Mouse (Mus musculus) lung, adult 2 months (tissue): ENCODE data around the gene Tet3. TPM values are rescaled to one million over a fixed set of nuclear protein-coding genes. Genes with fewer than 3 reads are reported as not detected.

Experiments used
- DNase-seq: peaks from one replicate; pipeline ENCODE4 v3.0.0; 2022
- H3K4me1 ChIP-seq: fragments of 200-500 bp; 2 replicates; pipeline ENCODE4 v1.6.1; 2011; ENCODE audit warnings: low read length; ENCODE audit not compliant: control insufficient read depth, insufficient read depth
- H3K4me3 ChIP-seq: fragments of 200-500 bp; replicated peaks from 2 replicates; pipeline ENCODE3; 2011; ENCODE audit warnings: low read depth, mild to moderate bottlenecking, control low read depth, low read length; ENCODE audit errors: extremely low read depth
- CTCF ChIP-seq: fragments of 200-500 bp; IDR thresholded peaks from 2 replicates; pipeline ENCODE4 v1.5.1; 2011; ENCODE audit warnings: mild to moderate bottlenecking, low read length, control low read depth; ENCODE audit not compliant: insufficient read depth
- POLR2A ChIP-seq: fragments of 200-500 bp; IDR thresholded peaks from 2 replicates; pipeline ENCODE4 v1.6.1; 2011; ENCODE audit warnings: low read depth, mild to moderate bottlenecking, control low read depth, low read length, borderline replicate concordance; ENCODE audit errors: extremely low read depth
- WGBS: fragments of 180-500 bp; shearing (Covaris S2); methylation state at CpG from one replicate; pipeline ENCODE4 v1.1.7; 2018; 5-methylcytosine and 5-hydroxymethylcytosine counted together
- polyA plus RNA-seq: library from polyadenylated mRNA; depleted of rRNA; stranded (reverse); fragments of >200 nt; gene quantifications from 2 replicates; pipeline ENCODE4 v1.2.3, GENCODE M21; 2012

Tet3 gene
- polyA plus RNA-seq, 1 experiment, result 22.4 TPM

- DNase-seq, result no peak
- whole genome bisulfite sequencing, result 64% methylated on average over 2 of the region's 2 CpGs
- TF ChIP-seq CTCF, result no peak
- TF ChIP-seq POLR2A, result no peak
- H3K4me3 ChIP-seq, result no peak overlapping the region
- H3K4me1 ChIP-seq, result peaks cover 42% of the 10 kb centered on the region
Observed at GRCm38 (mm10) chr6:83417104-83417502, 41.8 kb downstream of the Tet3 start.

GRCm38 (mm10) chr6:83416261-83417103 lies 42.4 kb downstream of the Tet3 start:
- WGBS, result 16% methylated on average over 3 of the region's 3 CpGs
- peaks cover 40% of the 10 kb centered on the region for H3K4me1 ChIP-seq
- TF ChIP-seq POLR2A (no peak), CTCF (no peak)
- no peak for DNase-seq
- no peak overlapping the region for H3K4me3 ChIP-seq

- 49% methylated on average over 12 of the region's 12 CpGs for WGBS
- no peak overlapping the region for H3K4me3 ChIP-seq
- H3K4me1 ChIP-seq, result peaks cover 41% of the 10 kb centered on the region
- DNase-seq, result no peak
- no peak for TF ChIP-seq POLR2A
- no peak for TF ChIP-seq CTCF
Observed at GRCm38 (mm10) chr6:83415356-83415940, 43.4 kb downstream of the Tet3 start.

- TF ChIP-seq CTCF (no peak), POLR2A (no peak)
- WGBS, result 71% methylated on average over 9 of the region's 9 CpGs
- Histone ChIP-seq H3K4me1 (peaks cover 46% of the 10 kb centered on the region), H3K4me3 (no peak overlapping the region)
- DNase-seq, result no peak
Observed at GRCm38 (mm10) chr6:83414601-83415355, 44.1 kb downstream of the Tet3 start.

GRCm38 (mm10) chr6:83413686-83414085 lies 45.2 kb downstream of the Tet3 start:
- TF ChIP-seq CTCF (no peak), POLR2A (no peak)
- 78% methylated on average over 1 of the region's 1 CpGs for WGBS
- no peak overlapping the region for H3K4me3 ChIP-seq
- peaks cover 47% of the 10 kb centered on the region for H3K4me1 ChIP-seq
- no peak for DNase-seq

- TF ChIP-seq POLR2A (no peak), CTCF (no peak)
- DNase-seq, result no peak
- no peak overlapping the region for H3K4me3 ChIP-seq
- H3K4me1 ChIP-seq, result peaks cover 47% of the 10 kb centered on the region
- 15% methylated on average over 5 of the region's 5 CpGs for WGBS
Observed at GRCm38 (mm10) chr6:83412854-83413401, 46.0 kb downstream of the Tet3 start.

- Histone ChIP-seq H3K4me1 (peaks cover 44% of the 10 kb centered on the region), H3K4me3 (no peak overlapping the region)
- no peak for DNase-seq
- TF ChIP-seq CTCF (no peak), POLR2A (no peak)
- 77% methylated on average over 10 of the region's 10 CpGs for WGBS
Observed at GRCm38 (mm10) chr6:83412362-83412853, 46.5 kb downstream of the Tet3 start.

- 66% methylated on average over 9 of the region's 9 CpGs for WGBS
- TF ChIP-seq POLR2A, result no peak
- TF ChIP-seq CTCF, result no peak
Observed at GRCm38 (mm10) chr6:83411635-83412361, 47.1 kb downstream of the Tet3 start.

GRCm38 (mm10) chr6:83410046-83410706 lies 48.7 kb downstream of the Tet3 start:
- 22% methylated on average over 9 of the region's 9 CpGs for WGBS
- TF ChIP-seq CTCF, result no peak
- no peak for TF ChIP-seq POLR2A
- H3K4me3 ChIP-seq, result no peak overlapping the region
- no peak for DNase-seq
- peaks cover 34% of the 10 kb centered on the region for H3K4me1 ChIP-seq

More at GRCm38 (mm10) chr6:83411635-83412361, 47.1 kb downstream of the Tet3 start:
- DNase-seq, result no peak
- Histone ChIP-seq H3K4me3 (no peak overlapping the region), H3K4me1 (peaks cover 42% of the 10 kb centered on the region)
